Comparison of ENCODE assay signal across 8 mouse cellular contexts in the genomic region with DNA sequence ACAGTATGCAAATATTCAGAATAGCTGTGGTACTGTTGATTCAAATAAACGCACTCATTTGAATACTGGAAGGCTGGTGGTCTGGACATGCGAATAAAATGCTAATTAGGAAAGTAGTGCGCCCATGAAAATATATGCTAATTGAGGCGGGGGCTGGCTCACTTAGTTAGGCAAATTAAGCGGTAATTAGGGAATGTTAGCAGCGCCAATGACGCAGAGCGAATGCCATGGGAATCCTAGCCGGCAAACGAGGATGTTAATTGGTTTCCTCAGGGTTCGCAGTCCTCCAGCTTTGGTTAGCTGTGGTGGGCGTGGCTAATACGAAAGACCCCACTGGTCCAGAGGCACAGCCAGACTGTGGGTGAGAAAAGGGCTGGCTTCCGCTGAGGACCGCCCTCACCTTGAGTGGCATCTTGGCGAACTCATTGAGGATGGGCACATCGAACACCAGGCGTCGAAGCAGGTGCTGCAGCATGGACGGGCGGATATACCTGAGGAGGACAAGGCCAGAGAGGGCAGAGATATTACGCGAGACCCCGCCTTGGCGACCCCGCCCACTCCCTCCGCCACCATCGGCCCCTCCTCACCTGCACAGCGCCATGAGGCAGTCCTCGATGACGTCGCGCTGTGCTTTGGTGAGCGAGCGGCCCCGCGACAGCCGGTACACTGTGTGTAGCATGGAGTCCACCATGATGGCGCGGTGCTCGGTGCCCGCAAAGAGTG. TPM values are rescaled to one million over a fixed set of nuclear protein-coding genes. Genes with fewer than 3 reads are reported as not detected.
DNase-seq lines count a peak whose midpoint lies in the region; ATAC-seq and TF ChIP-seq lines count a peak whose summit lies in the region.

No protein-coding gene starts in this region.

- no peak for TF ChIP-seq POLR2A in thymus, adult 2 months (IDR thresholded peaks at IDR 0.05; ENCODE audit: control insufficient read depth, extremely low read depth, insufficient read depth, low read length, poor library complexity)

- H3K4me3 ChIP-seq in kidney, embryonic 15.5 days (replicated peaks) = peak overlapping the region; percentile 33
- H3K4me3 ChIP-seq in embryonic facial prominence, embryonic 12.5 days = peak overlapping the region; percentile 39
- H3K4me3 ChIP-seq in midbrain, embryonic 12.5 days = peak overlapping the region; percentile 45
- H3K4me3 ChIP-seq in thymus, adult 2 months (ENCODE audit: control insufficient read depth, insufficient read depth, low read length) = no peak overlapping the region

- no peak overlapping the region for H3K9ac ChIP-seq in kidney, embryonic 15.5 days
- H3K9ac ChIP-seq in embryonic facial prominence, embryonic 12.5 days = 0 out of 2 replicates have a peak overlapping the region, but pooled peaks have one; percentile 4
- H3K9ac ChIP-seq in midbrain, embryonic 12.5 days (replicated peaks) = peak overlapping the region; percentile 35

- no peak overlapping the region for H3K27ac ChIP-seq in kidney, embryonic 15.5 days
- H3K27ac ChIP-seq in embryonic facial prominence, embryonic 12.5 days = no peak overlapping the region
- peak overlapping the region; percentile 87 for H3K27ac ChIP-seq in midbrain, embryonic 12.5 days (replicated peaks)
- H3K27ac ChIP-seq in thymus, adult 2 months (ENCODE audit: control insufficient read depth, insufficient read depth, low read length) = no peak overlapping the region

- peaks cover 72% of the 10 kb centered on the region for H3K27me3 ChIP-seq in kidney, embryonic 15.5 days
- H3K27me3 ChIP-seq in embryonic facial prominence, embryonic 12.5 days = peaks cover 26% of the 10 kb centered on the region
- H3K27me3 ChIP-seq in midbrain, embryonic 12.5 days = peaks cover 35% of the 10 kb centered on the region
- H3K27me3 ChIP-seq in thymus, adult 2 months (ENCODE audit: control insufficient read depth, insufficient read depth, low read length) = peaks cover 3% of the 10 kb centered on the region; the same call in 1 of the 2 replicates

- 9% methylated on average over 42 of the region's 42 CpGs for WGBS in kidney, embryonic 15.5 days
- 5% methylated on average over 42 of the region's 42 CpGs for WGBS in embryonic facial prominence, embryonic 12.5 days
- 3% methylated on average over 42 of the region's 42 CpGs for WGBS in midbrain, embryonic 12.5 days
- WGBS in thymus, adult 2 months = 32% methylated on average over 42 of the region's 42 CpGs

- no peak for DNase-seq in kidney, adult 8-10 months
- DNase-seq in hindlimb bud, embryonic 11.5 days (ENCODE audit: extremely low spot score, low read depth, low spot score) = peak; percentile 18
- no peak for DNase-seq in adrenal gland, adult 2 months
- no peak for DNase-seq in thymus, adult 2 months
- no peak for DNase-seq in urinary bladder, adult 2 months (ENCODE audit: low spot score)

- TF ChIP-seq CTCF in thymus, adult 2 months (IDR thresholded peaks at IDR 0.05; ENCODE audit: borderline replicate concordance, control insufficient read depth, extremely low read depth, insufficient read depth, low read length, poor library complexity) = no peak

- H3K4me2 ChIP-seq in kidney, embryonic 15.5 days = peak overlapping the region; percentile 59
- peak overlapping the region; percentile 75 for H3K4me2 ChIP-seq in embryonic facial prominence, embryonic 12.5 days (replicated peaks)
- H3K4me2 ChIP-seq in midbrain, embryonic 12.5 days (replicated peaks) = peak overlapping the region; percentile 67

- H3K4me1 ChIP-seq in kidney, embryonic 15.5 days = peaks cover 20% of the 10 kb centered on the region
- H3K4me1 ChIP-seq in embryonic facial prominence, embryonic 12.5 days = peaks cover 6% of the 10 kb centered on the region; the same call in 1 of the 2 replicates
- H3K4me1 ChIP-seq in midbrain, embryonic 12.5 days = peaks cover 26% of the 10 kb centered on the region; the same call in 1 of the 2 replicates
- H3K4me1 ChIP-seq in thymus, adult 2 months (replicated peaks; ENCODE audit: control insufficient read depth, insufficient read depth, low read length) = peaks cover 2% of the 10 kb centered on the region

- 0 out of 2 replicates have a peak, but pooled peaks have one; percentile 54 for ATAC-seq in kidney, embryonic 15.5 days (replicated peaks; ENCODE audit: low FRiP score)
- peak; percentile 52; the same call in 1 of the 2 replicates for ATAC-seq in embryonic facial prominence, embryonic 12.5 days (ENCODE audit: insufficient number of reproducible peaks, insufficient read depth, low FRiP score, low TSS enrichment)
- ATAC-seq in midbrain, embryonic 12.5 days (ENCODE audit: low FRiP score, low read depth) = peak; percentile 85

- H3K36me3 ChIP-seq in kidney, embryonic 15.5 days = no peaks in the 10 kb centered on the region
- H3K36me3 ChIP-seq in embryonic facial prominence, embryonic 12.5 days = no peaks in the 10 kb centered on the region; the same call in 1 of the 2 replicates
- H3K36me3 ChIP-seq in midbrain, embryonic 12.5 days = no peaks in the 10 kb centered on the region
- no peaks in the 10 kb centered on the region for H3K36me3 ChIP-seq in thymus, adult 2 months (ENCODE audit: control insufficient read depth, insufficient read depth, low read length)

- H3K9me3 ChIP-seq in kidney, embryonic 15.5 days (replicated peaks) = no peaks in the 10 kb centered on the region
- no peaks in the 10 kb centered on the region for H3K9me3 ChIP-seq in embryonic facial prominence, embryonic 12.5 days
- no peaks in the 10 kb centered on the region for H3K9me3 ChIP-seq in midbrain, embryonic 12.5 days

RNA-seq across cellular contexts. Expression of gene Ryr1, which starts 53.6 kb away (rescaled TPM):
- polyA plus RNA-seq in kidney, embryonic 15.5 days (2015; fragmentation: Nextera tagmentation; extraction: Ambion mirVana) = 1.6 and 1.8 TPM in 2 replicates
- polyA plus RNA-seq in embryonic facial prominence, embryonic 12.5 days (2016; fragmentation: Nextera tagmentation; extraction: Ambion mirVana) = 3.7 and 4.3 TPM in 2 replicates
- 2.8 TPM in 2 replicates for polyA plus RNA-seq in midbrain, embryonic 12.5 days (2016; fragmentation: Nextera tagmentation; extraction: Ambion mirVana)
- total RNA-seq in adrenal gland, adult 2 months (2021) = under 1 TPM; 0.12 to 0.14 TPM
- 0.10 TPM in 1 of 2 replicates, not detected in the other for polyA plus RNA-seq in adrenal gland, adult 2 months (2012; rRNA removed)
- 0.19 and 0.24 TPM in 2 replicates for polyA plus RNA-seq in thymus, adult 2 months (2012; rRNA removed)
- polyA plus RNA-seq in urinary bladder, adult 2 months (2012; rRNA removed) = 0.15 and 0.21 TPM in 2 replicates
